Mouse (Mus musculus) neural tube, embryonic 15.5 days (tissue): ENCODE measurements around the gene Spag17. TPM values are rescaled to one million over a fixed set of nuclear protein-coding genes. Genes with fewer than 3 reads are reported as not detected.

Source experiments
- ATAC-seq: fragments of 200-750 bp; cut with Nextera tagmentation; 2 replicates; pipeline ENCODE4 v1.8.0; 2017; ENCODE audit warnings: mild to moderate bottlenecking, moderate TSS enrichment, moderate library complexity; ENCODE audit not compliant: low FRiP score
- H3K27ac ChIP-seq: fragments of 300-500 bp; sonication (generic); replicated peaks from 2 replicates; pipeline ENCODE4 v1.5.1; 2015; ENCODE audit warnings: mild to moderate bottlenecking, inconsistent platforms
- H3K27me3 ChIP-seq: fragments of 300-500 bp; sonication (generic); replicated peaks from 2 replicates; pipeline ENCODE4 v1.6.1; 2015; ENCODE audit warnings: inconsistent platforms
- H3K36me3 ChIP-seq: fragments of 300-500 bp; sonication (generic); 2 replicates; pipeline ENCODE4 v1.6.1; 2015; ENCODE audit warnings: inconsistent platforms
- H3K4me1 ChIP-seq: fragments of 300-500 bp; sonication (generic); 2 replicates; pipeline ENCODE4 v1.6.1; 2015; ENCODE audit warnings: inconsistent platforms
- H3K4me2 ChIP-seq: fragments of 300-500 bp; sonication (generic); 2 replicates; pipeline ENCODE4 v1.6.1; 2015; ENCODE audit warnings: inconsistent platforms, mild to moderate bottlenecking, moderate library complexity
- H3K4me3 ChIP-seq: fragments of 300-500 bp; sonication (generic); replicated peaks from 2 replicates; pipeline ENCODE4 v1.5.1; 2015; ENCODE audit warnings: mild to moderate bottlenecking, inconsistent platforms
- H3K9ac ChIP-seq: fragments of 300-500 bp; sonication (generic); replicated peaks from 2 replicates; pipeline ENCODE4 v1.6.1; 2015; ENCODE audit warnings: mild to moderate bottlenecking, inconsistent platforms
- H3K9me3 ChIP-seq: fragments of 300-500 bp; sonication (generic); replicated peaks from 2 replicates; pipeline ENCODE4 v1.6.1; 2016; ENCODE audit warnings: inconsistent platforms
- WGBS: fragments of 180-500 bp; shearing (Covaris S2); methylation state at CpG from one replicate; pipeline ENCODE4 v1.1.7; 2015; ENCODE audit warnings: mixed read lengths; 5-methylcytosine and 5-hydroxymethylcytosine counted together
- polyA plus RNA-seq: library from polyadenylated mRNA; unstranded; fragments of >200 nt; fragmentation: Nextera tagmentation; extraction: Ambion mirVana; gene quantifications from 2 replicates; pipeline ENCODE4 v1.2.1, GENCODE M21; 2015

The Spag17 gene
- polyA plus RNA-seq, 1 experiment from 2014 or later: 0.12 TPM

DNA sequence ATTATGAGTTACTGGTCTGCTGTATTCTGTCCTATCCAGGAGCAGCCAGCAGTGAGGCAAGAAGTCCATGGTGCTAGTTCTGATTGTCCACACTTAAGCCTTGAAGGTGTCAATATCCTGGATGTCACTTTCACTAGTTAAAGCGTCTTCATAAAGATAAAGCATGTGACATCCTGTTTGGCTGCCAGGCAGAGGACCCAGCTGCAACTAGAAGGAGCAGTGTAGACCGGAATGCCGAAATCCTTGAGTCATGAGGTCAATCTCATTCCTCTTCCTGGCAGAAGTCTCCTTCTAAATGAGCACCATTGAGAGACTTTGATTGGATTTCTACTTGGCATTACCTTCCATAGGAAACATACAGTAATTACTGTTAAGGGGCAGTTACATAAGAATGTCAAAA, 295.3 kb downstream of the Spag17 start:
- no peak overlapping the region for H3K4me3 ChIP-seq
- no peak for ATAC-seq
- H3K4me2 ChIP-seq: no peak overlapping the region
- no peak overlapping the region for H3K9ac ChIP-seq
- no peak overlapping the region for H3K27ac ChIP-seq
- 88% methylated on average over 3 of the region's 3 CpGs for WGBS
- no peaks in the 10 kb centered on the region for H3K9me3 ChIP-seq
- no peaks in the 10 kb centered on the region for H3K4me1 ChIP-seq
- H3K27me3 ChIP-seq: no peaks in the 10 kb centered on the region
- H3K36me3 ChIP-seq: peaks cover 76% of the 10 kb centered on the region

- no peak overlapping the region for H3K4me3 ChIP-seq
- H3K4me1 ChIP-seq: peaks cover 4% of the 10 kb centered on the region; the same call in 1 of the 2 replicates
- peaks cover 44% of the 10 kb centered on the region for H3K36me3 ChIP-seq
- 0 out of 2 replicates have a peak overlapping the region, but pooled peaks have one; percentile 13 for H3K27ac ChIP-seq
- no peak overlapping the region for H3K4me2 ChIP-seq
- ATAC-seq: peak; percentile 91
- H3K9me3 ChIP-seq: no peaks in the 10 kb centered on the region
- no peaks in the 10 kb centered on the region for H3K27me3 ChIP-seq
- WGBS: 19% methylated on average over 1 of the region's 1 CpGs
- H3K9ac ChIP-seq: no peak overlapping the region
Observed at GRCm38 (mm10) chr3:100189444-100189843, 304.2 kb downstream of the Spag17 start.

DNA sequence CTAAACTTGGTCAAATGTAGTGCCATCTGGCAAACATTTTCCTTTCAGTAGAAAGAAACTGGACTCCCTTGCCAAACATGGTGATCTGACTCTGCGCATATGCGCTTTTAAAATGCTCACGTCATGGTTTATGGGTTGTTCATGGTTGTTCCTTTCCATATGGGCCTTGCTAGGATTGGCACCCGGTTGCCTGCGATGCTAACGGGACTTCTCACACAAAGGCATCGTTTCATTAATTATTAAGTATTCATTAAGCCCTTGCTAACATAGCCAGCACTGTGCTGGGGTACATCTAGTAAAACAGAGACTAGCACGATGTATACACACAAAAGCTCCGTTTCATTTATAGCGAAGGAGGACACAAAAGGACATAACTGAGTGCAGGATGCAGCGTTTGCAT, 304.7 kb downstream of the Spag17 start:
- no peak overlapping the region for H3K4me2 ChIP-seq
- H3K27ac ChIP-seq: 0 out of 2 replicates have a peak overlapping the region, but pooled peaks have one; percentile 13
- H3K9me3 ChIP-seq: no peaks in the 10 kb centered on the region
- H3K36me3 ChIP-seq: peaks cover 41% of the 10 kb centered on the region
- peak; percentile 80 for ATAC-seq
- H3K4me1 ChIP-seq: peaks cover 4% of the 10 kb centered on the region; the same call in 1 of the 2 replicates
- no peak overlapping the region for H3K9ac ChIP-seq
- no peak overlapping the region for H3K4me3 ChIP-seq
- 52% methylated on average over 11 of the region's 11 CpGs for WGBS
- H3K27me3 ChIP-seq: no peaks in the 10 kb centered on the region
